Mouse (Mus musculus) forebrain, embryonic 11.5 days (tissue): ENCODE data around the gene Itpk1. TPM values are rescaled to one million over a fixed set of nuclear protein-coding genes. Genes with fewer than 3 reads are reported as not detected.

ENCODE experiments used
- ATAC-seq: fragments of 200-750 bp; cut with Nextera tagmentation; replicated peaks from 2 replicates; pipeline ENCODE4 v1.8.0; 2017; ENCODE audit warnings: moderate TSS enrichment; ENCODE audit not compliant: low FRiP score
- DNase-seq: peaks from one replicate; pipeline ENCODE4 v3.0.0-alpha.2; 2017; ENCODE audit warnings: low spot score
- H3K27ac ChIP-seq: fragments of 300-500 bp; sonication (generic); 2 replicates; pipeline ENCODE4 v1.5.1; 2014; ENCODE audit warnings: low read depth, low read length
- H3K27me3 ChIP-seq: fragments of 300-500 bp; sonication (generic); 2 replicates; pipeline ENCODE4 v1.6.1; 2014; ENCODE audit warnings: mild to moderate bottlenecking, low read length, mixed read lengths; ENCODE audit not compliant: control insufficient read depth, insufficient read depth
- H3K36me3 ChIP-seq: fragments of 300-500 bp; sonication (generic); 2 replicates; pipeline ENCODE4 v1.6.1; 2014; ENCODE audit warnings: mild to moderate bottlenecking, low read length, moderate library complexity, mixed read lengths; ENCODE audit not compliant: control insufficient read depth, insufficient read depth
- H3K4me1 ChIP-seq: fragments of 300-500 bp; sonication (generic); replicated peaks from 2 replicates; pipeline ENCODE4 v1.6.1; 2014; ENCODE audit warnings: low read length, mixed read lengths; ENCODE audit not compliant: control insufficient read depth, insufficient read depth
- H3K4me2 ChIP-seq: fragments of 300-500 bp; sonication (generic); 2 replicates; pipeline ENCODE4 v1.6.1; 2014; ENCODE audit warnings: low read depth, mild to moderate bottlenecking, low read length, moderate library complexity, mixed read lengths; ENCODE audit not compliant: severe bottlenecking
- H3K4me3 ChIP-seq: fragments of 300-500 bp; sonication (generic); 2 replicates; pipeline ENCODE4 v1.5.1; 2014; ENCODE audit warnings: low read depth, low read length
- H3K9ac ChIP-seq: fragments of 300-500 bp; sonication (generic); 2 replicates; pipeline ENCODE4 v1.6.1; 2014; ENCODE audit warnings: low read length
- H3K9me3 ChIP-seq: fragments of 300-500 bp; sonication (generic); 2 replicates; pipeline ENCODE4 v1.6.1; 2016; ENCODE audit warnings: low read length, mixed read lengths; ENCODE audit not compliant: control insufficient read depth
- WGBS: fragments of 180-500 bp; shearing (Covaris S2); extraction: QIAGEN DNeasy Blood & Tissue Kit; methylation state at CpG from one replicate; pipeline ENCODE4 v1.1.7; 2014; 5-methylcytosine and 5-hydroxymethylcytosine counted together
- polyA plus RNA-seq: library from polyadenylated mRNA; unstranded; fragments of >200 nt; fragmentation: Nextera tagmentation; extraction: Ambion mirVana; gene quantifications from 2 replicates; pipeline ENCODE4 v1.2.1, GENCODE M21; 2014

Itpk1 gene
- polyA plus RNA-seq, 1 experiment from 2014 or later = 19.6 TPM

- no peak overlapping the region for H3K4me2 ChIP-seq
- no peak overlapping the region for H3K4me3 ChIP-seq
- DNase-seq = no peak
- no peaks in the 10 kb centered on the region for H3K9me3 ChIP-seq
- no peaks in the 10 kb centered on the region for H3K36me3 ChIP-seq
- H3K9ac ChIP-seq = no peak overlapping the region
- H3K4me1 ChIP-seq = no peaks in the 10 kb centered on the region; the same call in 1 of the 2 replicates
- H3K27ac ChIP-seq = no peak overlapping the region
- H3K27me3 ChIP-seq = no peaks in the 10 kb centered on the region
- WGBS = 66% methylated on average over 12 of the region's 12 CpGs
- ATAC-seq = no peak
Measured at GRCm38 (mm10) chr12:102622302-102622842, 82.4 kb downstream of the Itpk1 start.

GRCm38 (mm10) chr12:102621811-102622210 lies 82.9 kb downstream of the Itpk1 start:
- Histone ChIP-seq H3K4me2 (no peak overlapping the region), H3K27me3 (no peaks in the 10 kb centered on the region), H3K4me3 (no peak overlapping the region), H3K36me3 (no peaks in the 10 kb centered on the region), H3K4me1 (no peaks in the 10 kb centered on the region; the same call in 1 of the 2 replicates), H3K27ac (no peak overlapping the region), H3K9me3 (no peaks in the 10 kb centered on the region), H3K9ac (no peak overlapping the region)
- no peak for DNase-seq
- ATAC-seq = no peak
- 87% methylated on average over 4 of the region's 4 CpGs for WGBS

DNA sequence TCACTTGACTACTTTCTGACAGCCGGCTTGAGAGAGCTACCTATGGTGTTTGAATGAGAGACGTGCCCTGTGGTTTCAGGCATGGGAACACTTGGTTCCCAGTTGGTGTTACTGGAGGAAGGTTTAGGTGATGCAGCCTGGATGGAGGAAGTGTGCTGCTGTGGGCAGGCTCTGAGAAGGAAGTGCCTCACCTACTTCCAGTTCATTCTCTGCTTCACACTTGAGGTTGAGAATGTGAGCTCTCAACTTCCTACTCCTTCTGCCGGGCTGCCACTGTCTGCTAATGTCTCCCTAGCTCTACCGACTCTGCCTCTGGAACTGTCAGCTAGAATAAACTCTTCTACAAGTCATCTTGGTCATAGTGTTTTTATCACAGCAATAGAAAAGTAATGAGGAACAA lies 83.5 kb downstream of the Itpk1 start:
- WGBS = 90% methylated on average over 4 of the region's 4 CpGs

DNA sequence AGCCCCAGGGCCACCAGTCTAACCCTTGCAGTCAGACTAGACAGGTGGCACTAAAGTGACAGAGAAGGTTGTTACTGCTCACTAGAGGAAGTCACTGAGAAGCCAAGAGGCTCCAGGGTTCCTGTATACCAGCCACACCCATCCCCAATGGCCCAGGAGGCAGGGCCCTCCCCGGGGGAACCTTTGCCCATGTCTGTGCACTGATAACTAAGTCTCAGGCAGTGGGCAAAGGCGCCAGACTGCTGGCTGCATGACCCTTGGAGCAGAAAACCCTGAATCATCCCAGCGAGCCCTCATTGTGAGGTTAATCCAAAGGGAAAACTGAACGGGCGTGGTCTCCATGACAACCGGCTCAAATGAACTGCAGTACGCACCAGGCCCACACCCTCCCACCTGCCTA lies 84.8 kb downstream of the Itpk1 start:
- H3K9me3 ChIP-seq = no peaks in the 10 kb centered on the region

More for the DNA sequence above, 83.5 kb downstream of the Itpk1 start:
- no peaks in the 10 kb centered on the region for H3K27me3 ChIP-seq
- no peak overlapping the region for H3K9ac ChIP-seq
- H3K4me2 ChIP-seq = no peak overlapping the region
- DNase-seq = no peak
- H3K27ac ChIP-seq = no peak overlapping the region
- no peaks in the 10 kb centered on the region for H3K36me3 ChIP-seq
- H3K9me3 ChIP-seq = no peaks in the 10 kb centered on the region
- no peak for ATAC-seq
- H3K4me3 ChIP-seq = no peak overlapping the region
- no peaks in the 10 kb centered on the region; the same call in 1 of the 2 replicates for H3K4me1 ChIP-seq

GRCm38 (mm10) chr12:102618085-102618484 lies 86.6 kb downstream of the Itpk1 start:
- H3K4me2 ChIP-seq = no peak overlapping the region
- H3K4me3 ChIP-seq = no peak overlapping the region
- no peak for DNase-seq
- H3K36me3 ChIP-seq = no peaks in the 10 kb centered on the region
- no peaks in the 10 kb centered on the region for H3K27me3 ChIP-seq
- ATAC-seq = no peak
- H3K9ac ChIP-seq = no peak overlapping the region
- no peaks in the 10 kb centered on the region for H3K9me3 ChIP-seq
- WGBS = 67% methylated on average over 9 of the region's 9 CpGs
- H3K4me1 ChIP-seq = no peaks in the 10 kb centered on the region; the same call in 1 of the 2 replicates
- no peak overlapping the region for H3K27ac ChIP-seq

More for the DNA sequence above, 84.8 kb downstream of the Itpk1 start:
- DNase-seq (no peak), ATAC-seq (no peak)
- no peaks in the 10 kb centered on the region for H3K36me3 ChIP-seq
- no peak overlapping the region for H3K9ac ChIP-seq
- WGBS = 38% methylated on average over 7 of the region's 7 CpGs
- no peak overlapping the region for H3K27ac ChIP-seq
- no peaks in the 10 kb centered on the region for H3K27me3 ChIP-seq
- H3K4me2 ChIP-seq = no peak overlapping the region
- H3K4me1 ChIP-seq = no peaks in the 10 kb centered on the region; the same call in 1 of the 2 replicates
- H3K4me3 ChIP-seq = no peak overlapping the region

DNA sequence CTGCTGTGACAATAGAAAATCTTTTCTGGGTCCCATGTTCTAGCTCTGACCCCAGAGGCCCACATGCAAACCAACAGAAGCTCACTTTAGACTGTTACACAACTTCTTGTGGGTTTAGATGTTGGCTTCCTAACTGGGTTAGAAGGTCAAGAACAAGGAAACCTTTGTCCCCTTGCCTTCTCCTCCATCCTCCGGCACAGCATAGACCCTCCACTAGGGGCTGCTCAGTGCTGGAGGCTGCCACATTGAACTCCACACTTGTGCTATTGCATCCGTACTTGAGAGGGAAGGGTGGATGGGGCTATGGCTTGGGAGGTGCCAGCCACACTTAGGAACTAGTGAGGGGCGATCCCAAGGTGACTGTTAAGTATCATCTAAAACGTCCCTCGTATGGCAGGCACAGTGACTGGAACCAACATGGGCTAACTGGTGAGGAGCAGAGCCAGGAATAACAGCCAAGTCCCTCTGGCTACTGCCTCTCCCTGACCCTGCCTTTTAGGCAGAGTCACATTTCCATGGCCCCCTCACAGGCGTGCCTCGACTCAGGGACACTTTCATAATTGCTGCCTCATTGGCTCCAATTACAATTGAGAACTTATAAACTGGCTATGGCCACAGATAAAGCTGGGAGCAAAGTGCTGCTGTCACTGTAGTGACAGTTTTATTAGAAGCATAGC lies 87.7 kb downstream of the Itpk1 start:
- Histone ChIP-seq H3K36me3 (no peaks in the 10 kb centered on the region), H3K27ac (no peak overlapping the region), H3K4me3 (no peak overlapping the region), H3K4me1 (no peaks in the 10 kb centered on the region; the same call in 1 of the 2 replicates), H3K9ac (no peak overlapping the region), H3K4me2 (no peak overlapping the region), H3K27me3 (no peaks in the 10 kb centered on the region), H3K9me3 (no peaks in the 10 kb centered on the region)
- ATAC-seq (no peak), DNase-seq (no peak)
- WGBS = 61% methylated on average over 7 of the region's 7 CpGs

- H3K9me3 ChIP-seq = no peaks in the 10 kb centered on the region
- DNase-seq (no peak), ATAC-seq (no peak)
- no peak overlapping the region for H3K27ac ChIP-seq
- H3K27me3 ChIP-seq = no peaks in the 10 kb centered on the region
- H3K4me3 ChIP-seq = no peak overlapping the region
- H3K9ac ChIP-seq = no peak overlapping the region
- no peaks in the 10 kb centered on the region; the same call in 1 of the 2 replicates for H3K4me1 ChIP-seq
- H3K4me2 ChIP-seq = no peak overlapping the region
- 69% methylated on average over 4 of the region's 4 CpGs for WGBS
- no peaks in the 10 kb centered on the region for H3K36me3 ChIP-seq
Measured at GRCm38 (mm10) chr12:102616201-102616600, 88.5 kb downstream of the Itpk1 start.

DNA sequence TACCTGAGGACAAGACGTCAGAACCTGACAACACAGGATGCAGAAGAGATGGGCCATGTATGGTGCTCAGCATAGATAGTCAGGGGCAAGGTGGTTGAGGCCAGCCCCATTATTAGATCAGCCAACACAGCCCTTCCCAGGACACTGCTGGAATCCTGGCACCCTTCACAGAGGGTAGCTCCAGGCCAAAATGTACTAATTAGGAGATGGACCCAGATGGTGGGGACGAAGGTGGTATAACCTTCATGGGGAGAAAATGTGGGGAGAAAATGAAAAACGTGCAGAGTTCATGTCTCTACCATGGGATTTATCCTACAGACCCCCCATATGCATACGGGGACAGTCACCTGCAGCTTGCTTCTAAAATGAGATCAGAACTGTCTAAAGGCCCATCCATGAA lies 91.3 kb downstream of the Itpk1 start:
- ATAC-seq = no peak
- H3K9ac ChIP-seq = no peak overlapping the region
- no peak overlapping the region for H3K4me3 ChIP-seq
- H3K9me3 ChIP-seq = no peaks in the 10 kb centered on the region
- no peak for DNase-seq
- no peaks in the 10 kb centered on the region for H3K27me3 ChIP-seq
- WGBS = 85% methylated on average over 4 of the region's 4 CpGs
- no peak overlapping the region for H3K27ac ChIP-seq
- no peaks in the 10 kb centered on the region for H3K36me3 ChIP-seq
- no peaks in the 10 kb centered on the region; the same call in 1 of the 2 replicates for H3K4me1 ChIP-seq
- H3K4me2 ChIP-seq = no peak overlapping the region

DNA sequence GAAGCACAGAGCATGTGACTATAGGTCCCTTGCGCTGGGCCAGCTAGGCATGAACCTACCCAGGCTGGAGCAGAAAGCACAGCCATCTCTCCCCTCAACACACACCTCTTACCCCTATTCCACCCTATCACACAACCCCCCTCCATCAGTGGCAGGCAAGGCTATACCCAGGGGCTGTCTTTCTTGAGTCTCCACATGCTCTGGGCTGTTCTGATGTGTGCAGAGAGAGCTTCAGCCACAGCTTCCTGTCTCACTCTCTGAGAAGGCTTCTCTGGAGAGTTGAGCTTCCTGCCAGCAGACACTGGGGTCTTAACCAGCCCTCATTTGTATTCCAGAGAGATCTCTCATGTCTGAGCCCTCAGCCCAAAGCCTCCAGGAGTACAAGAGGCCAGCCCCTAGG lies 92.3 kb downstream of the Itpk1 start:
- no peak overlapping the region for H3K4me3 ChIP-seq
- no peak overlapping the region for H3K27ac ChIP-seq
- H3K9me3 ChIP-seq = no peaks in the 10 kb centered on the region
- no peaks in the 10 kb centered on the region; the same call in 1 of the 2 replicates for H3K4me1 ChIP-seq
- no peaks in the 10 kb centered on the region for H3K36me3 ChIP-seq
- WGBS = 95% methylated on average over 1 of the region's 1 CpGs
- no peak overlapping the region for H3K9ac ChIP-seq
- DNase-seq (no peak), ATAC-seq (no peak)
- H3K27me3 ChIP-seq = no peaks in the 10 kb centered on the region
- no peak overlapping the region for H3K4me2 ChIP-seq
